Mouse (Mus musculus) small intestine, adult 2 months (tissue): ENCODE data around the gene Nav2.

Experiments
- CTCF ChIP-seq: fragments of 200-500 bp; IDR thresholded peaks from 2 replicates; pipeline ENCODE4 v1.5.1; 2012; ENCODE audit warnings: low read depth, mild to moderate bottlenecking, control low read depth, inconsistent platforms, low read length, moderate library complexity, mixed read lengths; ENCODE audit not compliant: insufficient replicate concordance, insufficient read length; ENCODE audit errors: extremely low read depth
- POLR2A ChIP-seq: fragments of 200-500 bp; IDR thresholded peaks from 2 replicates; pipeline ENCODE4 v1.6.1; 2012; ENCODE audit warnings: low read depth, mild to moderate bottlenecking, control low read depth, inconsistent platforms, low read length, moderate library complexity

DNA sequence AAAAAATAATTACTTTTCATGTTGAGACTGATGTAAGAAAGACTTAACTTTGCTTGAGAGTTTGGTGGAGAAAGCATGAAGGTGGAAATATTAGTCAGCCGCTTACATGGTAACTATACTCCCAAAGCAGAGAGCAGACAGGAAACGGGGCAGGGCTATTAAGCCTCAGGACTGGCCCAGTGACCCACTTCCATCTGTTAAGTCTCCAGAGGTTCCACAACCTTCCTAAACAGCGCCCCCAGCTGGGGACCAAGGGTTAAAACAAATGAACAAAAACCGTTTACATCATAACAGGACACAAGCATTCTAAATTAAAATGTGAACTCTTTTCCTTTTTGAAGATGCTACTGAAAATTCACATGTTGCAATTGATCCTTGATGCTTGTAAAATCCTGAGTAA is 29.7 kb downstream of the Nav2 start:
- TF ChIP-seq CTCF (peak; percentile 46; the same call in 1 of the 2 replicates), POLR2A (no peak)
